Mouse (Mus musculus): ENCODE data around the gene Mgat1.
"Not testable (repeated sequence)": the region's sequence is repeated elsewhere in the genome, so short reads cannot be mapped to it uniquely, and the experiment has no call there.

Gene Mgat1

DNA sequence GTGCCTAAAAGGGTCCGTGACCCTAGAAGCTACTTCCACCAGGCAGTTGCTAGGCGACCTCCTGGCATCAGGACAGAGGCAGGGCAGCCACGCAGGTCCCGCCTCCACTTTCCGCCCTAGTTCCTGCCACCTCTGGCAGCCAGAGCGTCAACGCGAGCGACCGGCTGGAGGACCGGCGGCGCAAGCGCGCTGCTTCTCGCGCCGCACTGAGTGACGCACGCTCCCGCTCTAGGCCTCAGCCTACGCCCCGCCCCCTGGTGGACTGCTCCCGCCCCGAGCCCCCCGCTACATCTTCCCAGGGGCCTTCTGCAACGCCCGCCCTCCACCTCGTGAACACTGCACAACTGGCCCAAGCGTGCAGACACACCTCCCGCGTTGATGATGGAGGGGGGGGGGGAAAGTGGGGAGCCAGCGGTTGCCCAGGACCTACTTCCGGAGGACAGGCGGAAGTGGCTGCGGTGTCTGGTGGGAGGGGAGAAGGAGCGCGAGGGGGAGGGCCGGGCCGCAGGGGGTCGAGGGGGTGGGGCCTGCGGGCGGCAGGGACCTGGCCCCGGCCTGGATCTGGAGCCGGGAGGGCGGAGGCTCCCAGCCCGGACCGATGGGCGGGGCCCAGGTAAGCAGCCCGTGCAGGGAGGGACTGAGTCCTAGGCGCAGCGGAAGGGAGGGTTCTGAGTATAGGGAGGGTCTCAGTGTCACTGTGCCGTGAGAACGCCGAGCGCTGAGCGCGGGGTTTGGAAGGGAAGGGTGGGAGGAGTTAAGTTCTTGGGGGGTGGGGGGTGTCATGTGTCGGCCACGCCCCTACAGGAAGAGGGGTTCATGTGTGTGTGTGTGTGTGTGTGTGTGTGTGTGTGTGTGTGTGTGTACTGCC is at the start of gene Mgat1:
TSS of gene Mgat1 (plus strand) at position 465 of the 868 bp plus-strand sequence.
- ATAC-seq (ENCODE audit: insufficient number of reproducible peaks, low FRiP score, low TSS enrichment) = peak; percentile 90

DNA sequence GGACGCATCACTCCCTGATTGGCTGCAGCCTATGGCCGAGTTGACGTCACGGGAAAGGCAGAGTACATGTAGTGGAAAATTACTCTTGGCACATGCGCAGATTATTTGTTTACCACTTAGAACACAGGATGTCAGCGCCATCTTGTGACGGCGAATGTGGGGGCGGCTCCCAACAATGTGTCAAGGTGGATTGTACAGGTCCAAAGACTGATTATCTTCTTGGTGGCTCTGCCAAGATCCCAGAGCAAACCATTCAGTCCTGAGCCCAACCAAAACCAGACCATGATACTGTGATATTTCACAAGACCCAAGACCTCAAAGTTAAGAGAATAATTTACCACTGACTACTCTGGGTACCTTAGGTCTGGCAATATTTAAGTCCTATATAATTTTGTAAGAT is 49.2 kb upstream of the Mgat1 start:
- ATAC-seq (ENCODE audit: insufficient number of reproducible peaks, low FRiP score, low TSS enrichment) = not testable (repeated sequence)

- ATAC-seq (ENCODE audit: insufficient number of reproducible peaks, low FRiP score, low TSS enrichment) = no peak
Measured at GRCm38 (mm10) chr11:49195819-49196322, 48.1 kb upstream of the Mgat1 start.

- ATAC-seq (ENCODE audit: insufficient number of reproducible peaks, low FRiP score, low TSS enrichment) = no peak
Measured at GRCm38 (mm10) chr11:49200666-49201065, 43.3 kb upstream of the Mgat1 start.

DNA sequence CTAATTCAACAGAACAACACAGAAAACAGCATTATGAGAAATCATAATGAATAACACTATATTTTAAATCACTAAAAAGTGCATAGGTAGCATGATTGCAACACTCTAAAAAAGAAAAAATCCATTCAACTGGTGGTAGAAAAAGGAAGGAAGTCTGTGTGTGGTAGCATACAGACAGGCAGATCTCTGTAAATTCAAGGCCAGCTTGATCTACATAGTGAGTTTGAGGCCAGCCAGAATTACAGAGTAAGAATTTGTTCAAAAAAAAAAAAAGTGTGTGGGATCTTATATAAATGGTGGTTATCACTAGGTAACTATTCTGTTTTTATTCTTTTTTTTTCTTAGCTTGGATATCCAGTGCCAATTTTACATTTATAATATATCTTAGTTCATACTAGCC is 42.8 kb upstream of the Mgat1 start:
- ATAC-seq (ENCODE audit: insufficient number of reproducible peaks, low FRiP score, low TSS enrichment) = no peak

- ATAC-seq (ENCODE audit: insufficient number of reproducible peaks, low FRiP score, low TSS enrichment) = no peak
Measured at GRCm38 (mm10) chr11:49202071-49202470, 41.9 kb upstream of the Mgat1 start.

DNA sequence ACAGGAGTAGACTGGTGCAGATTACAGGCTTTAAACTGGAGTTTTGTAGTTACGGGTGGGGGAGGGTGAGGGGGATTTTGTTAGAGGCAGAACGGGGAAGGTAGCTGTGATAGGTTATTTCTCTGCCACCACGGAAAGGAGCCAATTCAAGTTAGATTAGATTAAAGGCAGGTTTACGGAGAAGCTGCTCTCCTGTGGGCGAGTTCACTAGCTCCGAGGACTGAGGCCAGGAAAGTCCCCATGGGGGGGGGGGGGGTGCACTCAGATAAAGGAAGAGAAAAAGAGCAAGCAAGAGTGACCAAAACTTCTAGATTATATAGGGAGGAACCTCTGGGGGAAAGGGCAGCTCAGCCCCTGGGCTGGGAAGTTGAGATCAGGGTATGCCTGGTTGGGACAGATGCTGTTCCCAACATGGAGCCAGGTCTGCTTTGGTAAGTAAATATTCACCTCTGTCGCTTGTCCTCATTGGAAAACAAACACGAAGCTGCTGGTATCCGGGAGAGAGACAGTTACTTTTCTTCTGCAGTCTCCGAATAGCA is 41.4 kb upstream of the Mgat1 start:
- peak; percentile 42; the same call in 1 of the 2 replicates for ATAC-seq (ENCODE audit: insufficient number of reproducible peaks, low FRiP score, low TSS enrichment)

GRCm38 (mm10) chr11:49203129-49203768 is 40.7 kb upstream of the Mgat1 start, which contains the start of gene Zfp62:
Zfp62 (plus strand) TSS chr11:49203292.
- ATAC-seq (ENCODE audit: insufficient number of reproducible peaks, low FRiP score, low TSS enrichment) = peak; percentile 96

DNA sequence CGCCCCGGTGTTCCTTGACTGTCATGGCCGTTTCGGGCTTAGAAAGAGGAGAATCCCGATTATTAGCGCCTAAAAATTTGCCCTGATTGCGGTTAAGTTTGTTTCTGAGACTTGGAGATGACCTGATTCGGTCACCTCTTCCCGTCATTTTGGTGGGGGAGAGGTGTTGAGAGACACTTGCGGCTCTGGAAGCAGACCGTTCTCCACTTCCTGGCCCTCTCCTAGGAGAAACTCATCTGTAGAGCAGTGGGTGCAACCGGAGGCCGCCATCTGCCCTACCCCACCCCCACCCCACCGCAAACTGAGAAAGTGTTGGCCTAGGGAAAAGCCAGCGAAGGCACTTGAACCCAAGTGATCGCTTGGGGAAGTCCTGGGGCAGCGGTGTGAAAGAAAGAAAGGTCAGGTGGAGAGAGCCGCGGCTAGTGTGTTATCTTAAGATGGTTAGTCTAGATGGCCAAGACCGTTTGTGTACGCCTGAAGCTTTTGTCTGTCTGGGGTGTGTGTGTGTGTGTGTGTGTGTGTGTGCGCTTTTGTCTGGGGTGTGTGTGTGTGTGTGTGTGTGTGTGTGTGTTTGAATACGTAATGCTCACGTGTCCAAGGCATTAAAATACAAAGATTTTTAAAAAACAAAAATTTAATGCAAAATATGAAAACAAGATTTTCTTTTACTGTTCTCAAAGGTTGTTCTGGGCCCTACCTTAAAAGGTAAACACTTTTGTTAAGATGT is 40.1 kb upstream of the Mgat1 start:
- ATAC-seq (ENCODE audit: insufficient number of reproducible peaks, low FRiP score, low TSS enrichment) = peak; percentile 43

DNA sequence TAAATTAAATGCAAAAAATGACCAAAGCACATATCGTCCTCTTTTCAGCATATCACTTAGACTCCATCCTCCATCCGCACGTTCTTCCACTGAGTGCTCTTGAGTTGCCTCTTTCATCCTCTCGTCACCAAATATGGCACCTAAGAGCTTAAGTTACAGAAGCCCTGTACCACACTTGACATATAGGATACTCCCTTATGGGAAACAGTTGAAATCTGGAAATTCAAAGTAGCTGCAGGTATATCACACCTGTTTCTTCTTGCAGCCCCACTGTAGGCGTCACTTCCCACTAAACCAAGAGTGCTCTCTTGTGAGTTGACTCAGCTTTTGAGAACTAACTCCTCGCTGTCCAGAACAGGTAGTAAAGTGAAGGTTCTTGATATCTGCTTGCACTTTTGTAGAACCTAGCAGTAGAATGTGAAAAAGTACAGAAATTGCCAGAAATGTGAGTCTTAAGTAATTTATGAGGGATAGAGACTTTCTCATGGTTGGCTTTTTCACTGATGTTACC is 38.9 kb upstream of the Mgat1 start:
- ATAC-seq (ENCODE audit: insufficient number of reproducible peaks, low FRiP score, low TSS enrichment) = no peak

GRCm38 (mm10) chr11:49207495-49207894 is 36.5 kb upstream of the Mgat1 start:
- no peak for ATAC-seq (ENCODE audit: insufficient number of reproducible peaks, low FRiP score, low TSS enrichment)

GRCm38 (mm10) chr11:49212577-49212976 is 31.4 kb upstream of the Mgat1 start:
- no peak for ATAC-seq (ENCODE audit: insufficient number of reproducible peaks, low FRiP score, low TSS enrichment)

DNA sequence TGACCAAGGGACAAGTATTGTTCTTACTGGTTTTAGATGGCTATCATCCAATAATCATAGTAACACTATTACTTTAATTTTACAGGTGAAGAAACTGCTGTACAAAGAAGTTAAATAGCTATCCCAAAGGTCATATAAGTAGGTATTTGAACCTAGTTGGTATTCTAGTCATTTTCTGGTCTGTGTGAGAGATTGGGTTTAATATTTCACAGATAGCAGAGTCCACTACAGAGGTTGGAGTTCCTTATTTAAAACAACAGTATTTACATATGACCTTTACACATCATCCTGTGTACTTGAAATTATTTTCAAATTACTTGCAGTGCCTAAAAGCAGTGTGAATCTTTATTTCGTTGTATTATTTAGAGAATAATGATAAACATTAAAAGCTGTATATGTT is 30.5 kb upstream of the Mgat1 start:
- ATAC-seq (ENCODE audit: insufficient number of reproducible peaks, low FRiP score, low TSS enrichment) = no peak

- ATAC-seq (ENCODE audit: insufficient number of reproducible peaks, low FRiP score, low TSS enrichment) = no peak
Measured at GRCm38 (mm10) chr11:49219271-49219670, 24.7 kb upstream of the Mgat1 start.

GRCm38 (mm10) chr11:49224455-49224854 is 19.5 kb upstream of the Mgat1 start:
- no peak for ATAC-seq (ENCODE audit: insufficient number of reproducible peaks, low FRiP score, low TSS enrichment)

GRCm38 (mm10) chr11:49232781-49233180 is 11.2 kb upstream of the Mgat1 start:
- no peak for ATAC-seq (ENCODE audit: insufficient number of reproducible peaks, low FRiP score, low TSS enrichment)

DNA sequence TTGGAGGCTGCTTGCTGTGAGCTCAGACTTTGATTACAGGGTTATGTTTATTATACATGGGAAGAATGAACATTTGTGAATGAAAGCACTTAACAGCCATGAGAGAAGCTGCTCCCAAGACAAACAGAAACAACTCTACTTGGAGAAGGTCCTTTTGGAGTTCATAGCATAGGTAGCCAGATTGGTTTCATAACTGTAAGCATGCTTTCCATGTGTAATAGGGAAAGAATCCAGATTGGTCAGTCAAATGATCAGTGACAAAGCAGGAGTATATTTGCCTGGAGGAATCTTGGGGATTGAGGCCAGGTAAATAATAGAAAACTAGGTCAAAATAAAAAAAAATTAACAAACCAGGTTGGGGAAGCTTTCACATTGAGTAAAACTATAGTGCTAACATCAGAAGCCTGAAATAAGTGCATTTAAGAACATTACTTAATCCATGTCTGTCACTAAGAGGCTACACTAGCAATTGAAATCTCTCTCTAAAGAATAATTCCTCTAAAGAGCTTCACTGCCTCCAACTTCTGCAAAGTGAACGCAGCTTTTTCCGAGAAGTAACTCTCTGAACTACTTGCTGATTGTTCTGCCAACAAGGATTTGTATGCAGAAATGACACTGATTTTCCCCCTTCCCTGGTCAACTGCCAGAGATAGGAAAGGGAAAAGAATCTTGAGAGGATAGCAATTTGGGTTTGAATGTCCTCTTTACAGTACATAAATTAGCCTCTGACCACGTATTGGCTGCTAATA is 8.4 kb upstream of the Mgat1 start:
- ATAC-seq (ENCODE audit: insufficient number of reproducible peaks, low FRiP score, low TSS enrichment) = no peak

GRCm38 (mm10) chr11:49236891-49237290 is 7.1 kb upstream of the Mgat1 start:
- no peak for ATAC-seq (ENCODE audit: insufficient number of reproducible peaks, low FRiP score, low TSS enrichment)

DNA sequence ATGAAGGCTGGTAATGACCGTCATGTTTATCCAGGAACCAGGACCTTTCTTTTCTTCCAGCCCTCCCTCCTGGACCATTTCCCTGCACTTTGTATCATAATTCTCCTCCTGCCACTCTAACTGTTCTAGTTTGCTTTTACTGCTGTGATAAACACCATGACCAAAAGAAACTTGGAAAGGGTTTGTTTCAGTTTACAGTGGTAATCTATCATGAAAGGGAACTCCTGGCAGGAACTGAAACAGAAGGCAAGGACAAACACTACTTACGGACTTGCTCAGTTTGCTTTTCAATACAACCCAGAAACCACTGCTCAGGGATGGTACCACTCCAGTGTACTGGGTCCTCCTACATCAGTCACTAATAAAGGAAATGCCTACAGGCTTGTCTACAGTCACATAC is 6.5 kb upstream of the Mgat1 start:
- no peak for ATAC-seq (ENCODE audit: insufficient number of reproducible peaks, low FRiP score, low TSS enrichment)

DNA sequence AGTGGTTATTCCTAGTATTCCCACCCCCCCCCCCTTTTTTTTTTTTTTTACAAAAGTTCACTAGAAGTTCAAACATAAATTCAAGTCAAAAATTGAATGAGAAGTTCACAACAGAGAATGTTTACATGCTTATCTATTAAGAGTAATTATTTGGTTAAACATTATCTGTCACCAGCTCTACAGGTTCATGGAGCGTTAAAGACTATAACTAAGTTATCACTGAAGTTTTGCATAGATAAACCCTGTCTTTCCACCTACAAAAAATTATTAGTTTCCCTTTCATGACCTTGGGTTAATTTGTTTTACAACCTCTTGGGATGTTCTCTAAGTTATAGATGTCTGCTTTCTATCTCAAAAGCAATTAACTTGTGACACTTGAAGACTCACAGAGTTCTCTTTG is 3.7 kb upstream of the Mgat1 start:
- ATAC-seq (ENCODE audit: insufficient number of reproducible peaks, low FRiP score, low TSS enrichment) = no peak

Measured in cerebellum, adult (tissue).